Mouse (Mus musculus) embryonic facial prominence, embryonic 15.5 days (tissue): ENCODE data around the gene Slc29a3. TPM values are rescaled to one million over a fixed set of nuclear protein-coding genes. Genes with fewer than 3 reads are reported as not detected.
A peak's percentile ranks its signal among the peaks of the same experiment; 100 is the strongest.

ENCODE experiments used
- ATAC-seq: fragments of 200-750 bp; cut with Nextera tagmentation; 2 replicates; pipeline ENCODE4 v1.8.0; 2017; ENCODE audit warnings: low read depth, moderate TSS enrichment; ENCODE audit not compliant: insufficient number of reproducible peaks, low FRiP score, low TSS enrichment
- H3K27ac ChIP-seq: fragments of 300-500 bp; sonication (generic); replicated peaks from 2 replicates; pipeline ENCODE4 v1.5.1; 2015; ENCODE audit warnings: mild to moderate bottlenecking, inconsistent platforms
- H3K27me3 ChIP-seq: fragments of 300-500 bp; sonication (generic); 2 replicates; pipeline ENCODE4 v1.6.1; 2015; ENCODE audit warnings: inconsistent platforms
- H3K36me3 ChIP-seq: fragments of 300-500 bp; sonication (generic); 2 replicates; pipeline ENCODE4 v1.6.1; 2015; ENCODE audit warnings: mild to moderate bottlenecking, inconsistent platforms
- H3K4me1 ChIP-seq: fragments of 300-500 bp; sonication (generic); 2 replicates; pipeline ENCODE4 v1.6.1; 2015; ENCODE audit warnings: inconsistent platforms
- H3K4me2 ChIP-seq: fragments of 300-500 bp; sonication (generic); replicated peaks from 2 replicates; pipeline ENCODE4 v1.6.1; 2015; ENCODE audit warnings: mild to moderate bottlenecking, inconsistent platforms
- H3K4me3 ChIP-seq: fragments of 300-500 bp; sonication (generic); replicated peaks from 2 replicates; pipeline ENCODE4 v1.5.1; 2015; ENCODE audit warnings: mild to moderate bottlenecking, inconsistent platforms
- H3K9ac ChIP-seq: fragments of 300-500 bp; sonication (generic); 2 replicates; pipeline ENCODE4 v1.6.1; 2015; ENCODE audit warnings: inconsistent platforms
- H3K9me3 ChIP-seq: fragments of 300-500 bp; sonication (generic); replicated peaks from 2 replicates; pipeline ENCODE4 v1.6.1; 2016; ENCODE audit warnings: inconsistent platforms
- WGBS: fragments of 180-500 bp; shearing (Covaris S2); methylation state at CpG from one replicate; pipeline ENCODE4 v1.1.7; 2015; 5-methylcytosine and 5-hydroxymethylcytosine counted together
- polyA plus RNA-seq: library from polyadenylated mRNA; unstranded; fragments of >200 nt; fragmentation: Nextera tagmentation; extraction: Ambion mirVana; gene quantifications from 2 replicates; pipeline ENCODE4 v1.2.1, GENCODE M21; 2015

Slc29a3 gene
- polyA plus RNA-seq, 1 experiment from 2014 or later, result 12.8 TPM

GRCm38 (mm10) chr10:60741435-60741834 is 11.2 kb downstream of the Slc29a3 start:
- Histone ChIP-seq H3K27ac (no peak overlapping the region), H3K9ac (no peak overlapping the region), H3K4me1 (no peaks in the 10 kb centered on the region), H3K27me3 (no peaks in the 10 kb centered on the region), H3K4me3 (no peak overlapping the region), H3K4me2 (no peak overlapping the region), H3K9me3 (no peaks in the 10 kb centered on the region), H3K36me3 (0 out of 2 replicates have a peak, but pooled peaks cover 8% of the 10 kb centered on the region)
- ATAC-seq, result no peak
- WGBS, result 84% methylated on average over 7 of the region's 7 CpGs

DNA sequence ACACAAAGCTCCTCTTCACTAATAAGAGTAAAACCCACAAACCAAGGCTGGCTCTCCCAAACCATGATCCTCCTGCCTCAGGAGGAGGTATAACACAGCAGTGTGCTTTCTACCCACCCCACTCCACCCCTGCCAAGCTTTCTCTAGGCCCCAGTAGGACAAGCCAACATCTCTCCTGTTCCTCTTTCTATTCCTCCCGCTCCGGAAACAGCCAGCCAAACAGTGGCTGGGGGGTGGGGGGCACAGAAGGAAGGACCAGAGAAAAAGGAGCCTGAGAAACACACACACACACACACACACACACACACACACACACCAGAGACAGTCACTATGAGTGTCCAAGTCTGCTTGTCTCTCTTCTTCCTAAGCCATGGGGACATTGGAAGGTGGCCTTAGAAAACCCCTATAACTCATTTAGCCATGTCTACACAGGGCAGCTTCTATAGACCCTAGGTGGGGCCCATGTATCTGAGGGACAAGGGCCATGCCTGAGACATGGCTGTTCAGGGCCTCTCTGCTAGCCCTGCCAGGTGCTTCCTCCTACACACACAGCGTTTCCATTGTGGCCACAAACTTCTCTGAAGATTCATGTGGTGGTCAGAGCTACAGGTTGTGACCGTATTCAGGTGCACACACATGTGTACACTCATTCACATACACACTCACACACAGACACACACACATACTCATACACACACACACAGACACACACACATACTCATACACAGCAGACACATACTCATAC is 12.8 kb downstream of the Slc29a3 start:
- ATAC-seq, result no peak

GRCm38 (mm10) chr10:60737886-60738640 is 14.5 kb downstream of the Slc29a3 start:
- 80% methylated on average over 8 of the region's 9 CpGs for WGBS
- Histone ChIP-seq H3K4me2 (no peak overlapping the region), H3K9ac (no peak overlapping the region), H3K27ac (no peak overlapping the region), H3K27me3 (no peaks in the 10 kb centered on the region), H3K4me3 (no peak overlapping the region), H3K36me3 (no peaks in the 10 kb centered on the region), H3K9me3 (no peaks in the 10 kb centered on the region), H3K4me1 (no peaks in the 10 kb centered on the region)
- ATAC-seq, result no peak

More for the DNA sequence above, 12.8 kb downstream of the Slc29a3 start:
- Histone ChIP-seq H3K9me3 (no peaks in the 10 kb centered on the region), H3K4me2 (no peak overlapping the region), H3K9ac (no peak overlapping the region), H3K27me3 (no peaks in the 10 kb centered on the region), H3K36me3 (0 out of 2 replicates have a peak, but pooled peaks cover 2% of the 10 kb centered on the region), H3K4me1 (no peaks in the 10 kb centered on the region), H3K27ac (no peak overlapping the region), H3K4me3 (no peak overlapping the region)
- 89% methylated on average over 4 of the region's 4 CpGs for WGBS

- Histone ChIP-seq H3K27ac (no peak overlapping the region), H3K4me2 (no peak overlapping the region), H3K4me3 (no peak overlapping the region), H3K9ac (no peak overlapping the region), H3K36me3 (no peaks in the 10 kb centered on the region), H3K4me1 (no peaks in the 10 kb centered on the region), H3K27me3 (no peaks in the 10 kb centered on the region), H3K9me3 (no peaks in the 10 kb centered on the region)
- WGBS, result 62% methylated on average over 11 of the region's 11 CpGs
- no peak for ATAC-seq
Measured at GRCm38 (mm10) chr10:60737169-60737728, 15.3 kb downstream of the Slc29a3 start.

- WGBS, result 100% methylated on average over 1 of the region's 1 CpGs
- Histone ChIP-seq H3K4me3 (no peak overlapping the region), H3K4me1 (no peaks in the 10 kb centered on the region), H3K9me3 (no peaks in the 10 kb centered on the region), H3K4me2 (no peak overlapping the region), H3K27ac (no peak overlapping the region), H3K36me3 (no peaks in the 10 kb centered on the region), H3K9ac (no peak overlapping the region), H3K27me3 (no peaks in the 10 kb centered on the region)
- ATAC-seq, result no peak
Measured at GRCm38 (mm10) chr10:60735737-60736136, 16.9 kb downstream of the Slc29a3 start.

- Histone ChIP-seq H3K27me3 (no peaks in the 10 kb centered on the region), H3K9me3 (no peaks in the 10 kb centered on the region), H3K4me2 (no peak overlapping the region), H3K36me3 (no peaks in the 10 kb centered on the region), H3K9ac (no peak overlapping the region), H3K27ac (no peak overlapping the region), H3K4me3 (no peak overlapping the region), H3K4me1 (no peaks in the 10 kb centered on the region)
- 72% methylated on average over 8 of the region's 8 CpGs for WGBS
- no peak for ATAC-seq
Measured at GRCm38 (mm10) chr10:60733471-60733870, 19.1 kb downstream of the Slc29a3 start.

- Histone ChIP-seq H3K27ac (no peak overlapping the region), H3K9me3 (no peaks in the 10 kb centered on the region), H3K9ac (no peak overlapping the region), H3K4me2 (no peak overlapping the region), H3K36me3 (no peaks in the 10 kb centered on the region), H3K4me1 (peaks cover 8% of the 10 kb centered on the region), H3K4me3 (no peak overlapping the region), H3K27me3 (no peaks in the 10 kb centered on the region)
- no peak for ATAC-seq
- 46% methylated on average over 2 of the region's 2 CpGs for WGBS
Measured at GRCm38 (mm10) chr10:60732397-60732861, 20.2 kb downstream of the Slc29a3 start.

GRCm38 (mm10) chr10:60731742-60732141 is 20.9 kb downstream of the Slc29a3 start:
- Histone ChIP-seq H3K9me3 (no peaks in the 10 kb centered on the region), H3K4me2 (no peak overlapping the region), H3K4me3 (no peak overlapping the region), H3K9ac (no peak overlapping the region), H3K36me3 (no peaks in the 10 kb centered on the region), H3K4me1 (peaks cover 13% of the 10 kb centered on the region), H3K27me3 (no peaks in the 10 kb centered on the region), H3K27ac (no peak overlapping the region)
- no peak for ATAC-seq
- 45% methylated on average over 5 of the region's 5 CpGs for WGBS

DNA sequence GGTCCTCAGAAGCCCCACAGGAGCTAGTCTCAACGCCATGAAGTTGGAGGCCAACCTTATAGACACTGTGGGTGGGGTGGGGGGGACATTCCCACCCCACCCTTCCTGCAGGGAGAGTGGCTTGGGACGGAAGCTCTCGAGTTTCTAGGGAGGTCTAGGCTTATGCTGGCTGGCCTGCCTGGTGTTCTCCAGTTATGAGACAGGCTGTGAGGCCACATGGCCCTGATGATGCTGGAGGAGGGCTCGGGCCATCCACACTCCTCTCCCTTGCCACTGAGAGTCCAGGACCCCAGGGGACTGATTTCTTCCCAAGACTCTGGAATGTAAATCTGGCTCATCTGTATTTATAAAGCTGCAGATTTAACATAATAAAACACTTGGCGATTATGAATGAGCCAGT is 25.3 kb downstream of the Slc29a3 start:
- WGBS, result 27% methylated on average over 5 of the region's 5 CpGs
- no peak overlapping the region for H3K9ac ChIP-seq
- H3K9me3 ChIP-seq, result no peaks in the 10 kb centered on the region
- H3K27me3 ChIP-seq, result no peaks in the 10 kb centered on the region
- H3K4me2 ChIP-seq, result no peak overlapping the region
- no peak for ATAC-seq
- no peaks in the 10 kb centered on the region; the same call in 1 of the 2 replicates for H3K36me3 ChIP-seq
- 0 out of 2 replicates have a peak overlapping the region, but pooled peaks have one; percentile 1 for H3K27ac ChIP-seq
- peaks cover 13% of the 10 kb centered on the region for H3K4me1 ChIP-seq
- no peak overlapping the region for H3K4me3 ChIP-seq

GRCm38 (mm10) chr10:60726896-60727295 is 25.7 kb downstream of the Slc29a3 start:
- Histone ChIP-seq H3K4me3 (no peak overlapping the region), H3K27me3 (no peaks in the 10 kb centered on the region), H3K9me3 (no peaks in the 10 kb centered on the region), H3K4me2 (no peak overlapping the region), H3K9ac (no peak overlapping the region), H3K36me3 (no peaks in the 10 kb centered on the region; the same call in 1 of the 2 replicates), H3K27ac (0 out of 2 replicates have a peak overlapping the region, but pooled peaks have one; percentile 1), H3K4me1 (peaks cover 13% of the 10 kb centered on the region)
- 76% methylated on average over 3 of the region's 3 CpGs for WGBS
- ATAC-seq, result no peak

- Histone ChIP-seq H3K27ac (no peak overlapping the region), H3K36me3 (no peaks in the 10 kb centered on the region; the same call in 1 of the 2 replicates), H3K4me2 (no peak overlapping the region), H3K4me1 (peaks cover 13% of the 10 kb centered on the region), H3K27me3 (no peaks in the 10 kb centered on the region), H3K9ac (no peak overlapping the region), H3K9me3 (no peaks in the 10 kb centered on the region), H3K4me3 (no peak overlapping the region)
- WGBS, result 72% methylated on average over 6 of the region's 6 CpGs
- no peak for ATAC-seq
Measured at GRCm38 (mm10) chr10:60724496-60724895, 28.1 kb downstream of the Slc29a3 start.
